Mouse (Mus musculus) hindbrain, postnatal 0 days (tissue): ENCODE measurements around the gene Gpr183. TPM values are rescaled to one million over a fixed set of nuclear protein-coding genes. Genes with fewer than 3 reads are reported as not detected.

Experiments
- ATAC-seq: fragments of 200-750 bp; cut with Nextera tagmentation; 2 replicates; pipeline ENCODE4 v1.8.0; 2017; ENCODE audit warnings: mild to moderate bottlenecking, moderate TSS enrichment, moderate library complexity
- DNase-seq: peaks from one replicate; pipeline ENCODE4 v3.0.0-alpha.2; 2015; ENCODE audit warnings: low spot score
- H3K27ac ChIP-seq: fragments of 300-500 bp; sonication (generic); 2 replicates; pipeline ENCODE4 v1.5.1; 2014; ENCODE audit warnings: mild to moderate bottlenecking
- H3K27me3 ChIP-seq: fragments of 300-500 bp; sonication (generic); 2 replicates; pipeline ENCODE4 v1.6.1; 2014; ENCODE audit warnings: low read length, mixed read lengths; ENCODE audit not compliant: insufficient read depth
- H3K36me3 ChIP-seq: fragments of 300-500 bp; sonication (generic); 2 replicates; pipeline ENCODE4 v1.6.1; 2014; ENCODE audit warnings: low read length, mixed read lengths; ENCODE audit not compliant: insufficient read depth
- H3K4me1 ChIP-seq: fragments of 300-500 bp; sonication (generic); 2 replicates; pipeline ENCODE4 v1.6.1; 2014; ENCODE audit warnings: antibody characterized with exemption, low read length, mixed read lengths; ENCODE audit not compliant: insufficient read depth
- H3K4me2 ChIP-seq: fragments of 300-500 bp; sonication (generic); 2 replicates; pipeline ENCODE4 v1.6.1; 2014; ENCODE audit warnings: low read depth, mild to moderate bottlenecking, low read length, moderate library complexity, mixed read lengths
- H3K4me3 ChIP-seq: fragments of 300-500 bp; sonication (generic); 2 replicates; pipeline ENCODE4 v1.5.1; 2014; ENCODE audit warnings: low read length
- H3K9ac ChIP-seq: fragments of 300-500 bp; sonication (generic); replicated peaks from 2 replicates; pipeline ENCODE4 v1.6.1; 2014; ENCODE audit warnings: mild to moderate bottlenecking, low read length, moderate library complexity, mixed read lengths
- H3K9me3 ChIP-seq: fragments of 300-500 bp; sonication (generic); 2 replicates; pipeline ENCODE4 v1.6.1; 2016; ENCODE audit warnings: low read length, mixed read lengths
- CTCF ChIP-seq: IDR thresholded peaks from 2 replicates; pipeline ENCODE4 v1.5.1; 2016; ENCODE audit warnings: antibody characterized with exemption, control low read depth, low read depth
- WGBS: fragments of 180-500 bp; shearing (Covaris S2); extraction: QIAGEN DNeasy Blood & Tissue Kit; methylation state at CpG from one replicate; pipeline ENCODE4 v1.1.7; 2014; 5-methylcytosine and 5-hydroxymethylcytosine counted together
- polyA plus RNA-seq: library from polyadenylated mRNA; unstranded; fragments of >200 nt; fragmentation: Nextera tagmentation; extraction: Ambion mirVana; gene quantifications from 2 replicates; pipeline ENCODE4 v1.2.1, GENCODE M21; 2015
- total RNA-seq: library from RNA; depleted of rRNA; stranded (reverse); fragments of >200 nt; gene quantifications from 2 replicates; pipeline ENCODE4 v1.2.3, GENCODE M21; 2014

Gene Gpr183
- total and polyA plus RNA-seq, 2 experiments from 2014 or later = 0.56 to 1.3 TPM

DNA sequence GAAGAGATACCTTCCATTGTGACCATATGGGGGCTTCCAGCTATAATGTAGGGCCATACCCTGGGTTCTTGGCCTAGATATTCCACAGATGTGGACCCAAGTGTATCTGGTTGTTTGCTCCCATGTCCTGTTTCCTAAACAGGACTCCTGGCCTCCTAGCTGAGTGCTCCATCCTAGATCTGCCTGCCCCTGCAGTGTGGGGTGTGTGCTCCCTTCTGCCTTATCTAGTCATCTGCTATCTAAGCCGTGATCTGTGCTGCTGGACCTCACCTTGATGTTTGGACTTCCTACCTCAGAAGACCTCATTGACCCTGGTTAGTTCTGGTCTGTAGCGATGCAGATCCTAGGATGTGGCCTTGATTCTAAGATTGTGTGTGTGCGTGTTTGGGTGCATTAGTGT, 24.9 kb upstream of the Gpr183 start:
- H3K9ac ChIP-seq = no peak overlapping the region
- 94% methylated on average over 3 of the region's 3 CpGs for WGBS
- DNase-seq (no peak), ATAC-seq (no peak)
- H3K27ac ChIP-seq = no peak overlapping the region
- peaks cover 10% of the 10 kb centered on the region; the same call in 1 of the 2 replicates for H3K36me3 ChIP-seq
- TF ChIP-seq CTCF = no peak
- H3K4me3 ChIP-seq = no peak overlapping the region
- H3K27me3 ChIP-seq = no peaks in the 10 kb centered on the region
- H3K4me1 ChIP-seq = no peaks in the 10 kb centered on the region
- H3K4me2 ChIP-seq = no peak overlapping the region
- no peaks in the 10 kb centered on the region for H3K9me3 ChIP-seq

DNA sequence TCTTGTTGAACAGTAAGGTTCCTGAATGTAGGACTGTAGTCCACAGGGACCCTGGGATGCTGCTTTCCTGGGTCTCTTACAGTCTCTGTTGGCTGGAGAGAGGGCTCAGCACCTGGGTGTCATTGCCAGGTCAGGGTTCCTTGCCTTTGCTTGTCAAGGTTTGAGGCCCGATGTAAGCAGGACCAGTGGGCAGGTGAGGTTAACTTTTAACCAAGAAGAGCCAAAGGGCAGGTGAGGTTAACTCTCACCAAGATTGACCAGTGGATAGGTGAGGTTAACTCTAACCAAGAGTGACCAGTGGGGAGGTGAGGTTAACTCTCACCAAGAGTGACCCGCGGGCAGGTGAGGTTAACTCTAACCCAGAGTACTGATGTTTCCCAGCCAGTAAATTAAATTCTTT, 24.3 kb upstream of the Gpr183 start:
- no peak overlapping the region for H3K27ac ChIP-seq
- ATAC-seq (no peak), DNase-seq (no peak)
- H3K9ac ChIP-seq = no peak overlapping the region
- H3K4me1 ChIP-seq = no peaks in the 10 kb centered on the region
- no peak for TF ChIP-seq CTCF
- no peak overlapping the region for H3K4me2 ChIP-seq
- no peaks in the 10 kb centered on the region for H3K27me3 ChIP-seq
- peaks cover 4% of the 10 kb centered on the region; the same call in 1 of the 2 replicates for H3K36me3 ChIP-seq
- WGBS = 95% methylated on average over 3 of the region's 3 CpGs
- no peak overlapping the region for H3K4me3 ChIP-seq
- H3K9me3 ChIP-seq = no peaks in the 10 kb centered on the region

DNA sequence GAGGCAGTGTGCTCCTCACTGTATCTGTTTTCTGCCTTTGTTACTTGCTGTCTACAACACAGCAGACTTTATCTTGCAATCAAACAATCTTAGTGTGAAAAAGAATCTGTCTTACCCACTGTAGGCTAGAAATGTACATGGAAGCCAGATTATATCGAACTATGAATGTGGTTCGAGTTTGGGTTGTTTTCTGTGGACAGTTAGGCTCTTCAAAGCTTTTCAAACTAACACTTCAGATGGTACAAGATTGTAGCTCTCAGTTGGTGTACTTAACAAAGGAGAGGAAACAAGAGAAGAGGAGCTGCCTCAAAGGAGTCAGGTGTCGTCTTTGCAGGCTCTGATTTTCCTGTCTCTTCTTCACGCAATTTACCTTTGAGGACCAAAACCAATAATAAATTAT, 22.7 kb upstream of the Gpr183 start:
- DNase-seq (no peak), ATAC-seq (no peak)
- H3K4me3 ChIP-seq = no peak overlapping the region
- H3K4me1 ChIP-seq = no peaks in the 10 kb centered on the region
- TF ChIP-seq CTCF = no peak
- no peaks in the 10 kb centered on the region for H3K36me3 ChIP-seq
- H3K9ac ChIP-seq = no peak overlapping the region
- H3K27ac ChIP-seq = no peak overlapping the region
- no peaks in the 10 kb centered on the region for H3K27me3 ChIP-seq
- no peak overlapping the region for H3K4me2 ChIP-seq
- WGBS = 83% methylated on average over 4 of the region's 4 CpGs
- no peaks in the 10 kb centered on the region for H3K9me3 ChIP-seq

DNA sequence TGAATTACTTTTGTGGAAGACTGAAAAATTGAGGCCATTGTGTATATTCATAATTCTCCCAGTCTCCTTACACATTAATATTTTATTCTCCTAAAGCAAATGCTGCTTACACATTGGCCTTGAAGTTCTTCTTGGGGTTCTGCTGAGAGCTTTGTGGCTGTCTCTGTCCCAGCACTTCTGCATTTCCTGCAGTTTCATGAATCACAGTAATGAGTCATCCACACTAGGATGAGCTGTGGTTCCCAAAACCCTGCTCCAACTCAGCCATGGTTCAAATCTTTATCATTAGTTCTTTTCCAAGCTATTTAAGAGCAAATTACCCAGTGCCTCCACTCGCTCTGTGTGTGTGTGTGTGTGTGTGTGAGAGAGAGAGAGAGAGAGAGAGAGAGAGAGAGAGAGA, 22.3 kb upstream of the Gpr183 start:
- 92% methylated on average over 1 of the region's 1 CpGs for WGBS
- no peaks in the 10 kb centered on the region for H3K9me3 ChIP-seq

DNA sequence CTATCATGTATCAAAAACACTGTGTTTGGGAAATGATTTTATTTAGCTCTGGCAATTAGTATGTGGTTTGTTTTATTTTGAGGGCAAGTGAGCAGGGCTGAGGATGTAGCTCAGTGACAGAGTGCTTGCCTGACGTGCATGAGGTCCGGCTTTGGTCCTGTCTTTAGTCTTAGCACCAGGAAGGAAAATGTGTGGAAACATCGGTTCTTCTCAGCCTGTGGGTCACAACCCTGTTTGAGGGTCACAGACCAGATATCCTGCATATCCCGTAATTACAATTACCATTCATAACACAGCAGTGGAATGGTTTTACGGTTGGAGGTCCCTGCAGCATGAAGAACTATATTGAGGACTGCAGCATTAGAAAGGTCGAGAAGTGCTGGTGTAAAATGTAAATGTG, 21.0 kb upstream of the Gpr183 start:
- no peaks in the 10 kb centered on the region for H3K9me3 ChIP-seq

More for the DNA sequence above, 22.3 kb upstream of the Gpr183 start:
- ATAC-seq = no peak
- Histone ChIP-seq H3K4me1 (no peaks in the 10 kb centered on the region), H3K36me3 (no peaks in the 10 kb centered on the region), H3K27ac (no peak overlapping the region), H3K27me3 (no peaks in the 10 kb centered on the region), H3K4me2 (no peak overlapping the region), H3K9ac (no peak overlapping the region), H3K4me3 (no peak overlapping the region)
- DNase-seq = no peak
- no peak for TF ChIP-seq CTCF

DNA sequence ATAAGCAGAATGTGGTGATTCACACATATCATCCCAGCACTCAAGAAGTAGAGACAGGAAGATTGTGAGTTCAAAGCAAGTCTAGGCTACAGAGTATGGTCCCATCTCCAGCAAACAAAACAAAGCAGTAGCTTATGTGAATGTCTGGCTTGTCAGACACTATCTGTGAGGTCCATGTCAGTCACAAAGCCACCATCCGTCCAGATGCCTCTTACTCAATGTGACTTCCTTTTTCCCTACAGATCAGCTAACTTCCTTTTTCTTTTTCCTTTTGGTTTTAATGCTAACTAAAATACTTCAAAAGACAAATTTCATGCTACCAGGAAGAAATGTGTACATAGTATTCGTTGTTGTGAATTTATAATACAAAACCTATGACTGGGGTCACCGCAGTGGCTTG, 20.5 kb upstream of the Gpr183 start:
- Histone ChIP-seq H3K4me2 (no peak overlapping the region), H3K27me3 (no peaks in the 10 kb centered on the region), H3K9ac (no peak overlapping the region), H3K4me3 (no peak overlapping the region), H3K4me1 (no peaks in the 10 kb centered on the region), H3K36me3 (no peaks in the 10 kb centered on the region), H3K9me3 (no peaks in the 10 kb centered on the region), H3K27ac (no peak overlapping the region)
- 85% methylated on average over 3 of the region's 3 CpGs for WGBS
- ATAC-seq (no peak), DNase-seq (no peak)
- TF ChIP-seq CTCF = no peak

More for the DNA sequence above, 21.0 kb upstream of the Gpr183 start:
- no peaks in the 10 kb centered on the region for H3K36me3 ChIP-seq
- H3K27me3 ChIP-seq = no peaks in the 10 kb centered on the region
- DNase-seq (no peak), ATAC-seq (no peak)
- H3K4me1 ChIP-seq = no peaks in the 10 kb centered on the region
- H3K27ac ChIP-seq = no peak overlapping the region
- no peak overlapping the region for H3K4me2 ChIP-seq
- WGBS = 81% methylated on average over 6 of the region's 6 CpGs
- TF ChIP-seq CTCF = no peak
- no peak overlapping the region for H3K9ac ChIP-seq
- no peak overlapping the region for H3K4me3 ChIP-seq

DNA sequence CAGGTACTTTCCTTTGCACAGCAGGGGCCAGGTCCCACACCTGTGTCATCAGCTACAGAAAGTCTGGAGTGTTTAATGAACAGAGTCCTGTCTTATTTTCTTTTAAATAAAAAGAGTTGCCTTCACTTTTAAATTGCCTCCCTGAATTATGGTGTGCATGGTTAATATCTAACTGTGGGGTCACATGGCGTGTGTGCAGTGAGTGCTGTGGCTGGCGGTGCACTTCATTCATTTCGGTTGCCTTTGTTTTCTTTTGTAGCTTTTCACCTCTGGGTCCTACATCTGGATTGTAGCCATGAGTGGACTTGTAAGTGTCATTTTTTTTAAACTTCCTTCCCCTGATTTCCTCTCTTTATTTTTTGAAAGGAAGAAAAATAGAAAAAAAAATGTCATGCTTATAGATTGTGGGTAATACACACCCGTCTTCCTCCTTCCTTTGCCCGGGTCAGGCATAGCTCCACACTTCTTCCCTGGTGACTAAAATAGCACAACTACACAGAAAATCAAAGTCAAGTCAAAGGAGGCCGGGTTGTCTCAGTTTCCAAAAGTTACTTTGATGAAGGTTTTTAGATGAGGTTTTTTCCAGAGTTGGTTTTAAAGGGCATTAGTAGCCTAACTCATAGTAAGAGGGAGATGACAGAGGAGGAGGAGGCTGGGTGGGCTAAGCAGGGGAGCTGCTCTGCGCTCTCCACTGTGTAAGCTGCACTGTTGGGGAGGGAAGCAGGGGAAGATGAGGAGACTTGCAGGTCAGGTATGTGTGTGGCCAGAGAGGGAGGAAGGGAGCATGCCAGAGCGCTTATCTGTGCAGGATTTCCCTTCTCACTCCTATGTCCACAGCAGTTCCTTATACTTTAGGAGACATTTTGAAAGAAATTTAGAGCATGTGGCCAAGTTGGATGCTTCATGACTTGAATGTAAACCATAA, 18.3 kb upstream of the Gpr183 start:
- no peaks in the 10 kb centered on the region for H3K9me3 ChIP-seq
- TF ChIP-seq CTCF = no peak
- no peak overlapping the region for H3K9ac ChIP-seq
- H3K36me3 ChIP-seq = no peaks in the 10 kb centered on the region
- WGBS = 77% methylated on average over 8 of the region's 8 CpGs
- H3K27ac ChIP-seq = no peak overlapping the region
- DNase-seq = no peak
- H3K4me3 ChIP-seq = no peak overlapping the region
- H3K27me3 ChIP-seq = no peaks in the 10 kb centered on the region
- H3K4me1 ChIP-seq = no peaks in the 10 kb centered on the region
- ATAC-seq = no peak
- H3K4me2 ChIP-seq = no peak overlapping the region
